Mouse (Mus musculus): ENCODE results near the gene Olfr1130. TPM values are rescaled to one million over a fixed set of nuclear protein-coding genes. Genes with fewer than 3 reads are reported as not detected.
"Not testable (repeated sequence)": the region's sequence is repeated elsewhere in the genome, so short reads cannot be mapped to it uniquely, and the experiment has no call there.

The Olfr1130 gene
- not detected for total RNA-seq (2021)

- not testable (repeated sequence) for DNase-seq
Observed at GRCm38 (mm10) chr2:87605912-87606311, at the start of gene Olfr1130. Olfr1130 (plus strand) TSS chr2:87606212.

- not testable (repeated sequence) for DNase-seq
Observed at GRCm38 (mm10) chr2:87573602-87574001, 32.4 kb upstream of the Olfr1130 start, which contains the start of gene Olfr1129. Olfr1129 (plus strand) TSS chr2:87573902.

DNA sequence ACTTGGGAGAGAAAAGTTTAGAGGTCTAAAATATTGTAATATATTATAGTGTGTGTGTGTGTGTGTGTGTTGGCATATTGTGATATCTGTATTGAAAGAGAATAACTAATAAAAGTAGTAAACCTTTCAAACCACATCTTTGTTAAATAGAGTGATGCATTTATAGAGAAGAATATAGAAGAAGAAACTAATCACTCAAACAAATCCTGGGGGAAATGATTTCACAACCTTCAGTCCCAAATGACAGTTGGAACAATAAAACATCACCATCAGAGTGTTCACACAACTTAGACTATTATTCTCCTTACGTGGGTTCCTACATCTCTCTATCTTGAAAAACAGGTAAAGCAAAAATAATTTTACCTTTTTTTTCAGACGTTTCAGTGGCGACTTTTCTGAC is 20.8 kb downstream of the Olfr1130 start, which contains the start of gene Olfr1131:
Gene Olfr1131 (plus strand): TSS at position 301 of the 400 bp plus-strand sequence.
- DNase-seq: no peak

DNA sequence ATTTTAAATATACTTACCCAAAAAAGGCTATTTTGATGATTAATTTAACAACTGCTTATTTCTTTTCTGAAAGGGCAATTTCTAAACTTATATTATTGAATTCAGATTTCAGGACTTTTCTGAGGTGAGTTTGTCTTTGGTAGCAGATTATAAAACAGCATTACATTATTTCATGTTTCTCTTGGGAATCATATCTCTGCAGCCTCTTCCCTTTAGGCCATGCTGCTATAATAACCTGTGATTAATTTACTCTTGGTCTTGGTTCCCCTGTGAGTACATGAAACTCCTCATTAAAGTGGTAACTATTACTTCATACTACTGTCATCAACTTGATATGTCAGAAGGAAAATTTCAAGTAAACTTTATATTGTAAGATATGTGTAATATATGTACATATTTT is 31.4 kb downstream of the Olfr1130 start, which contains the start of gene Olfr1132:
Gene Olfr1132 (minus strand): TSS at position 101 of the 400 bp plus-strand sequence.
- DNase-seq: no peak

- no peak for DNase-seq
Observed at GRCm38 (mm10) chr2:87642441-87642840, 36.4 kb downstream of the Olfr1130 start.

GRCm38 (mm10) chr2:87647274-87647673 is 41.3 kb downstream of the Olfr1130 start, which contains the start of gene Olfr1133:
Olfr1133 (minus strand) TSS chr2:87647374.
- DNase-seq: no peak

DNA sequence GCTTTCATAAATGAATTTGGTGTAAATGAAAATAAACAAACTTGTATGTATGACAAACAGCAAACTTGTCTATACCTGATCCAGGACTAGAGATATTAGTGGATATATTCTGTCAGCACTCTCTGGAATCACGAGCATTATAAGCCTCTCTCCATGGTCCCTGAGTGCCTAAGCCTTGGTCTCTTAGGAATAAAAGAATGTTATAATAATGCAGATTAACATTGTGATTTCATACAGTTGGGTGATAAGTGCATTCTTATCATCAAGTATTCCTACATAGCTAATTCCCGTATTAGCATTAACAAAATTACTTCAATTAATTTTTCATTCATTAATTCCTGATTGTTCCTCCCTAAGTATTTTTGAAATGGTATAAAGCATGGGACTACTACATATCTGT is 52.3 kb downstream of the Olfr1130 start, which contains the start of gene Olfr1134:
Gene Olfr1134 (minus strand): TSS at position 101 of the 400 bp plus-strand sequence.
- no peak for DNase-seq

Other genes starting within 250 kb of the Olfr1130 start
- not detected for gene Olfr1121, start 236.3 kb upstream of the Olfr1130 start, total RNA-seq (2021)
- gene Olfr1122, start 220.4 kb upstream of the Olfr1130 start, total RNA-seq (2021): not detected
- gene Olfr1123, start 189.6 kb upstream of the Olfr1130 start, total RNA-seq (2021): not detected
- not detected for gene Olfr1124, start 175.9 kb upstream of the Olfr1130 start, total RNA-seq (2021)
- gene Olfr1126, start 152.2 kb upstream of the Olfr1130 start, total RNA-seq (2021): not detected
- not detected for gene Pramel7, start 109.1 kb upstream of the Olfr1130 start, total RNA-seq (2021)
- not detected for gene Pramel6, start 99.6 kb upstream of the Olfr1130 start, total RNA-seq (2021)
- gene Olfr153, start 74.4 kb upstream of the Olfr1130 start, total RNA-seq (2021): not detected
- gene Olfr1128, start 60.7 kb upstream of the Olfr1130 start, total RNA-seq (2021): not detected
- gene Olfr1129, start 32.3 kb upstream of the Olfr1130 start, total RNA-seq (2021): not detected
- gene Olfr1131, start 20.9 kb downstream of the Olfr1130 start, total RNA-seq (2021): not detected
- not detected for gene Olfr1132, start 31.3 kb downstream of the Olfr1130 start, total RNA-seq (2021)
- not detected for gene Olfr1133, start 41.2 kb downstream of the Olfr1130 start, total RNA-seq (2021)
- not detected for gene Olfr1134, start 52.2 kb downstream of the Olfr1130 start, total RNA-seq (2021)
- gene Olfr1135, start 67.5 kb downstream of the Olfr1130 start, total RNA-seq (2021): not detected
- gene Olfr1136, start 87.7 kb downstream of the Olfr1130 start, total RNA-seq (2021): not detected
- gene Olfr1137, start 107.0 kb downstream of the Olfr1130 start, total RNA-seq (2021): not detected
- not detected for gene Olfr1138, start 133.8 kb downstream of the Olfr1130 start, total RNA-seq (2021)
- gene Olfr1140, start 137.5 kb downstream of the Olfr1130 start, total RNA-seq (2021): not detected
- not detected for gene Olfr1141, start 147.8 kb downstream of the Olfr1130 start, total RNA-seq (2021)
- gene Olfr152, start 173.3 kb downstream of the Olfr1130 start, total RNA-seq (2021): not detected
- not detected for gene Olfr1143, start 194.4 kb downstream of the Olfr1130 start, total RNA-seq (2021)
- not detected for gene Olfr1145, start 203.6 kb downstream of the Olfr1130 start, total RNA-seq (2021)
- gene Olfr1148, start 224.3 kb downstream of the Olfr1130 start, total RNA-seq (2021): not detected
- not detected for gene Olfr1150-ps1, start 237.8 kb downstream of the Olfr1130 start, total RNA-seq (2021)
- gene Olfr1151, start 249.7 kb downstream of the Olfr1130 start, total RNA-seq (2021): not detected

Data from layer of hippocampus, postnatal 36 days (tissue).